Mouse (Mus musculus): ENCODE measurements at regions not wholly inside any gene's neighbourhood (a gene's known extent, or its start where the extent isn't known, plus 50 kb on each side); places are given as distances from the start of the nearest gene placed in this dataset.

DNA sequence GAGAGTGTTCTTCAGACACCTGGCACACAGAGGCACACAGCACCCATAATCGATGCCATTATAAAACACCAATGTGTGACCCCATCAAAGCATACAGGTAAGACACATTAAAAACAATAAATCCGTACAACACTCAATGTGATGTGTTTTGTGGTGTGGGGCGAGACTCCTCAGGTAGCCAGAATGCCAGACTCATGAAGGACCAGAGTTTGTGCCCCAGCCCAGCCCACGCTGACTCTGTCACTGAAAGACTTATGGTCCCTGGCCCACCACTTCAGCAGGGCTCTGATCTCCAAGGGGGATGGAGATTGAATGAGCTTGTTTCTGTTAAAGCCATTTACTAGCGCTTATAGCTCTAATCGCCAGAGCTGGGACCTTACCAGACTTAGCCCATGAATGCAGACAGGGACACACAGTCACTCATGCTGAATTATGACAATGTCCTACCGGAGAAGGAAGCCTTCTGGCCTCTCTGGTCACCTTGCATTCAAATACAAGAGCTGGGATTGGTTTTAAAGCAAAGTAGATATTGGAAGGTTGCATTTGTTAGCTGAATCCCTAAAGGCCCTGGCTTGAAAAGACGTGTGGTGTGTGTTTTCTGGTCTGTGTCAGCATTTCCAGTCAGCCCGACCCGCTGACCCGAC is 112.1 kb upstream of the Cpm start:
- no peaks in the 10 kb centered on the region for H3K4me1 ChIP-seq (ENCODE audit: control insufficient read depth, insufficient read depth, low read length)
- TF ChIP-seq POLR2A (IDR thresholded peaks at IDR 0.05; ENCODE audit: extremely low read depth, insufficient read depth, low read length), result no peak
- no peak overlapping the region for H3K4me3 ChIP-seq (ENCODE audit: insufficient read depth, low read length)
- H3K27ac ChIP-seq (ENCODE audit: insufficient read depth, low read length), result no peak overlapping the region

GRCm38 (mm10) chr10:117516510-117516909 is 112.8 kb upstream of the Cpm start:
- no peak for TF ChIP-seq POLR2A (IDR thresholded peaks at IDR 0.05; ENCODE audit: extremely low read depth, insufficient read depth, low read length)
- TF ChIP-seq CTCF (IDR thresholded peaks at IDR 0.05; ENCODE audit: extremely low read depth, insufficient read depth, low read length), result no peak
- Histone ChIP-seq H3K4me3 (ENCODE audit: insufficient read depth, low read length) (no peak overlapping the region), H3K27ac (ENCODE audit: insufficient read depth, low read length) (no peak overlapping the region), H3K4me1 (ENCODE audit: control insufficient read depth, insufficient read depth, low read length) (no peaks in the 10 kb centered on the region)

DNA sequence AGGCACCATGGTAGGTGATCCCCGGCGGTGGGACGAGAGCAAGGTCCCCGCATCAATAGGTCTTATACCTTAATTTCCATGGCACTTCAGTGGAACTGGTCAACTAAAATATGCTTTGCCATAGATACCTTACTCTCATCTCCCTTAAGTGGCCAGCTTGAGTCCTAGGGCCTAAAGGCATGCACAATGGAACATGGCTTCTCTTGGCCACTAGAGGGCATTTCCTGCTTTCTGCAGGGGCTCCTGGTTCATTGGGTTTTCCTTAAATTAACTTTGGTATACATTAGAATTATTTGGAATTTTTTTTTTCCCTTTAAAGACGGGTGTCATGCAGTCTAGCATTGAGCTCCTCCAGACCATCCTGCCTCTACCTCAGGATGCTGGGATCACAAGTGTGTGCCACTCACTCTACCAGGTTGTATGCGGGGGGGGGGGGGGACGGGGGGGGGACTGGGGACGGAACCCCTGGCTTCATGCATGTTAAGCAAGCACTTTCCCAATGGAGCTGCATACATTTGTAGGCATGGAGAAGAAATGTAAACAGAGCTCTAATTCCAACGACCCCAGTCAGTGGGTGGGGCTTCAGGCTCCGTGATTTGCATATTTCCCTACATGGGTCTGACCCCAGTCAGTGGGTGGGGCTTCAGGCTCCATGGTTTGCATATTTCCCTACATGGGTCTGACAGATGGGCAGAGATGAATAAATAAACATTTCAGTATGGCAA is 113.4 kb upstream of the Cpm start:
- H3K4me1 ChIP-seq (ENCODE audit: control insufficient read depth, insufficient read depth, low read length), result no peaks in the 10 kb centered on the region
- H3K4me3 ChIP-seq (ENCODE audit: insufficient read depth, low read length), result no peak overlapping the region
- no peak overlapping the region for H3K27ac ChIP-seq (ENCODE audit: insufficient read depth, low read length)
- TF ChIP-seq CTCF (IDR thresholded peaks at IDR 0.05; ENCODE audit: extremely low read depth, insufficient read depth, low read length) (peak; percentile 80; the same call in 1 of the 2 replicates), POLR2A (IDR thresholded peaks at IDR 0.05; ENCODE audit: extremely low read depth, insufficient read depth, low read length) (no peak)

DNA sequence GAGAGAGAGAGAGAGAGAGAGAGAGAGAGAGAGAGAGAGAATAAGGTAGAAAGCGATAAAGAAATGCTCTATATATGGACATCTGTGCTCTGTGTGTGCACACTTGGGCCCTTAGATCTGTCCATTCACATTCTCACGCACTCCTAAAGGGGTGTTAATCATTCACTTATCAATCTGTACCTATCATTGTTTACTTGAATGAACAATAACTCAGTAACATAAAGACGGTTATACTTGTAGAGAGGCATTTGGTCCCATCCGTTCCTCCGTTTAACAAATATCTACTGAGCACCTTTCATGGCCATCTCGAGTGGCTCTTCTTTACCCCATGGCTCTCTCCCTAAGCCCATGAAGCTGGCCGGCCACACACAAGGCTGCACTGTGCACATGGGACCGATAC is 114.3 kb upstream of the Cpm start:
- no peak overlapping the region for H3K4me3 ChIP-seq (ENCODE audit: insufficient read depth, low read length)
- no peak overlapping the region for H3K27ac ChIP-seq (ENCODE audit: insufficient read depth, low read length)
- no peaks in the 10 kb centered on the region for H3K4me1 ChIP-seq (ENCODE audit: control insufficient read depth, insufficient read depth, low read length)
- TF ChIP-seq POLR2A (IDR thresholded peaks at IDR 0.05; ENCODE audit: extremely low read depth, insufficient read depth, low read length) (no peak), CTCF (IDR thresholded peaks at IDR 0.05; ENCODE audit: extremely low read depth, insufficient read depth, low read length) (no peak)

- Histone ChIP-seq H3K27ac (ENCODE audit: insufficient read depth, low read length) (no peak overlapping the region), H3K4me1 (ENCODE audit: control insufficient read depth, insufficient read depth, low read length) (no peaks in the 10 kb centered on the region), H3K4me3 (ENCODE audit: insufficient read depth, low read length) (no peak overlapping the region)
- no peak for TF ChIP-seq POLR2A (IDR thresholded peaks at IDR 0.05; ENCODE audit: extremely low read depth, insufficient read depth, low read length)
- no peak for TF ChIP-seq CTCF (IDR thresholded peaks at IDR 0.05; ENCODE audit: extremely low read depth, insufficient read depth, low read length)
Observed at GRCm38 (mm10) chr10:117513925-117514546, 115.3 kb upstream of the Cpm start.

- Histone ChIP-seq H3K4me1 (ENCODE audit: control insufficient read depth, insufficient read depth, low read length) (no peaks in the 10 kb centered on the region), H3K4me3 (ENCODE audit: insufficient read depth, low read length) (no peak overlapping the region), H3K27ac (ENCODE audit: insufficient read depth, low read length) (no peak overlapping the region)
- TF ChIP-seq CTCF (IDR thresholded peaks at IDR 0.05; ENCODE audit: extremely low read depth, insufficient read depth, low read length) (no peak), POLR2A (IDR thresholded peaks at IDR 0.05; ENCODE audit: extremely low read depth, insufficient read depth, low read length) (no peak)
Observed at GRCm38 (mm10) chr10:117512424-117513257, 116.7 kb upstream of the Cpm start.

- H3K4me1 ChIP-seq (ENCODE audit: control insufficient read depth, insufficient read depth, low read length), result no peaks in the 10 kb centered on the region
- no peak overlapping the region for H3K4me3 ChIP-seq (ENCODE audit: insufficient read depth, low read length)
- TF ChIP-seq CTCF (IDR thresholded peaks at IDR 0.05; ENCODE audit: extremely low read depth, insufficient read depth, low read length) (no peak), POLR2A (IDR thresholded peaks at IDR 0.05; ENCODE audit: extremely low read depth, insufficient read depth, low read length) (no peak)
- no peak overlapping the region for H3K27ac ChIP-seq (ENCODE audit: insufficient read depth, low read length)
Observed at GRCm38 (mm10) chr10:117511483-117512406, 117.6 kb upstream of the Cpm start.

DNA sequence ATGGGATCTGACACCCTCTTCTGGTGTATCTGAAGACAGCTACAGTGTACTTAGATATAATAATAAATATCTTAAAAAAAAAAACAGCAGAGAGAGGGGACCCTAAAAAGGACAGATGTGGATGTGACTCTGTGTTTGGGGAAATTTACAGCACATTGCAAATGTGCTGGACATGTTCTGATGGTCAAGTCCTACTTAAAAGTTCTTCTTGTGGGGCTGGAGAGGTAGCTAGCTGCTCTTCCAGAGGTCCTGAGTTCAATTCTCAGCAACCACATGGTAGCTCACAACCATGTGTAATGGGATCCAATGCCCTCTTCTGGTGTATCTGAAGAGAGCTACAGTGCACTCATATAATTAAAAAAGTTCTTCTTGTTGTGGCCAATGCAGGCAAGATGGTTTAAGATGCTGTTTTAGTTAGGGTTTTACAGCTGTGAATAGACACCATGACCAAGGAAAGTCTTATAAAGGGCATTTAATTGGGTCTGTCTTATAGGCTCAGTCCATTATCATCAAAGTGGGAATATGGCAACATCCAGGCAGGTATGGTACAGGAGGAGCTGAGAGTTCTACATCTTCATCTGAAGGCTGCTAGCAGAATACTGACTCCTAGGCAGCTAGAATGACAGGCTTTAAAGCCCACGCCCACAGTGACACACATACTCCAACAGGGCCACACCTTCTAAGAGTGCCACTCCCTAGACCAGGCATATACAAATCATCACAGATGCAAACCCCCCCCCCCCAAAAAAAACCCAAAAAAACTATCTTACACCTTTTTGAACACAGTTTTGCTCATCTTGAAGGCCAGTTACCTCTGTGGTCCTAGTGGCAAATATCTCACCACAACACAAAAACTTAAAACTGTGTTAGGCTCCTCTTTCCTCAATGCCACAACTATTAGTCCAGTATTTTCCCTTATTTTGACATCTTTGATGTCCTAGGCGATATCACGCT is 118.5 kb upstream of the Cpm start:
- TF ChIP-seq CTCF (IDR thresholded peaks at IDR 0.05; ENCODE audit: extremely low read depth, insufficient read depth, low read length) (no peak), POLR2A (IDR thresholded peaks at IDR 0.05; ENCODE audit: extremely low read depth, insufficient read depth, low read length) (no peak)
- Histone ChIP-seq H3K4me3 (ENCODE audit: insufficient read depth, low read length) (no peak overlapping the region), H3K27ac (ENCODE audit: insufficient read depth, low read length) (no peak overlapping the region), H3K4me1 (ENCODE audit: control insufficient read depth, insufficient read depth, low read length) (no peaks in the 10 kb centered on the region)
